Mouse (Mus musculus) activated CD4-positive, CD25-positive, alpha-beta regulatory T cell, adult 4 months (primary cell): ENCODE data around the gene Adgrf3. TPM values are rescaled to one million over a fixed set of nuclear protein-coding genes. Genes with fewer than 3 reads are reported as not detected.
"Not testable (repeated sequence)": the region's sequence is repeated elsewhere in the genome, so short reads cannot be mapped to it uniquely, and the experiment has no call there.

ENCODE experiments used
- ATAC-seq: one replicate; pipeline ENCODE4 v1.8.0; 2017
- polyA plus RNA-seq, 2 experiments: library from polyadenylated mRNA; unstranded; fragments of 100-300 nt; shearing (Covaris generic); gene quantifications; one replicate each; pipeline ENCODE4 v1.2.1; 2017

The Adgrf3 gene
- not detected for polyA plus RNA-seq

- no peak for ATAC-seq
These were observed at the start of gene Adgrf3 for GRCm38 (mm10) chr5:30205493-30205892. TSS of gene Adgrf3 (minus strand) at chr5:30205722.

- ATAC-seq, result no peak
These were observed 42.1 kb upstream of the Adgrf3 start for GRCm38 (mm10) chr5:30247666-30248065.

DNA sequence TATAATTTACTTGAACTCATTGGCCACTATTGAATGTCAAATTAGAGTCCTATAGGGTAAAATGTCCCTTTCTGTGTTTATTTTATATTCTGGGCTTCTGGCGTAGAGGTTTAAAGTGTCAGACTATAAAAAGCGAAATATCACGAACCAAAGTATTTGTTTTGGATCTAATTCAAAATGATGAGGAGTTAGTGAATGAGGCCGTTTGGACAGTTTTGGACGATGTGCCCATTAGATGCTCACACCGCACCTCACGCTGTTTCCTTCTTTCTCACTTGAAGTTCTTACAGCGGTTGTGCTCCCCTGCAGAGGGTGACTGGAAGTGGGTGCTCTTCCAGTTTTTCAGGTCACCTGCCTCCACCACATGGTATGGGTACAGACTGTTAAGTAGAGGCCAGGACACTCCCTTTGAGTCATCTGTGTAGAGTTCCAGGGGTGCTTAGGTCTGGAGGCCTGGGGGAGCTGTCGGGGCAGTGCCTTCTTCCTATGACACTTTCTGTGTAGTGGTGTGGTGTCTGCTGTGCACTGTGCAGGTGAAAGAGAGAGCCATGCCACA is 40.4 kb upstream of the Adgrf3 start:
- no peak for ATAC-seq

DNA sequence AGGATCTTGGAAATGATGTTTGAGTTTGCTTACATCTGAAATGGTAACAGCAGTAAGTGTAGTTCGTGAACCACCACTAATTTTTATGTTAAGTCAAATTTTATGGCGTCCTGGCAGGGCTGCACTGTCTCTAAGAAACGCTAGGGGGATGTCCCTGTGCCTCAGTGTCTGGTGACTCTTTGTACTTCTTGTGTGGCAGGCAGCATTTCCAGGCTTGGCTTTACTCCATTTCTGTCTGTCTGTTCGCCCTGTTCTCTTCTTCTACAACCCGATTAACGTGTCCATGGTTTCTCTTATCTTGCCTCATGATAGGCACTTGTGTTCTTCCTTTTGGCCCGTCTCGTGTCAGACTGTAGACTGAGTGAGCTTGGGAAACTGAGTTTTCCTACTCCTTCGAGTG is 38.2 kb upstream of the Adgrf3 start:
- peak; percentile 61 for ATAC-seq

- no peak for ATAC-seq
These were observed 36.9 kb upstream of the Adgrf3 start for GRCm38 (mm10) chr5:30242410-30242809.

DNA sequence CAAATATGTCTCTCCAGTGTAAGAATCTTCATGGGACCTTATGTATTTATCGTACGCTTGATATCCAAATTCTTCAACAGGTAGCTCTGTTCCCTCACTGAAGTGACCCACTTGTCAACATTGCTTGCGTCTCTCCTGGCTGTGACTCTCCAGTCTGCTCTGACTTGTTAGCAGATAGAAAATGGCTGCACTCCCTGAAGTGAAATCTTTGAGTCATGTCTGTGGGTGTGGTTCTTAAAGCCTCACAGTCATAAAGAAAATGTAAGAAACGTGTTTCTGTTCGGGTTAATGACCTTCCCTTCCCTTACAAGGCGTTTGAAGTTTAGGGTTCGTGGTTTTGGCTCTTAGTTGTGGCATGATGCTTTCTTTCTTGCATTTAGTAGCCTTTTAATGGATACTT is 35.0 kb upstream of the Adgrf3 start:
- peak; percentile 82 for ATAC-seq

DNA sequence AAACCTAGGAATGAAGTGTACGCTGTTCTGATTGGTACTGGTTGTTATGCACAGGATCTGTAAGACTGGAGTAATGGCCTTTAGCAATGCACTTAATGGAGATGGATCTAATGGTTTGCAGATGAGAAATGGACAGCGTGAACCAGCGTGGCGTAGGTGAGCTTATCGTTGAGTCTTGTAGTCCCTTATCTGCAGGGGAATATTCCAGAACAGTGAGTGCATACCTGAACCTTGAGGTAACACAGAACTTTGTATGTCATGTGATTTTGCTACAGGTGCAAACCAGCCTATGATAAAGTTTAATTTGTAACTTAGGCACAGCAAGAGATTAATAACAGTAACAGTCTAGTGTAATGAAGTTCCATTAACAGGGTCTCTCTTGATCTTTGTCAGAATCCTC is 33.0 kb upstream of the Adgrf3 start:
- no peak for ATAC-seq

DNA sequence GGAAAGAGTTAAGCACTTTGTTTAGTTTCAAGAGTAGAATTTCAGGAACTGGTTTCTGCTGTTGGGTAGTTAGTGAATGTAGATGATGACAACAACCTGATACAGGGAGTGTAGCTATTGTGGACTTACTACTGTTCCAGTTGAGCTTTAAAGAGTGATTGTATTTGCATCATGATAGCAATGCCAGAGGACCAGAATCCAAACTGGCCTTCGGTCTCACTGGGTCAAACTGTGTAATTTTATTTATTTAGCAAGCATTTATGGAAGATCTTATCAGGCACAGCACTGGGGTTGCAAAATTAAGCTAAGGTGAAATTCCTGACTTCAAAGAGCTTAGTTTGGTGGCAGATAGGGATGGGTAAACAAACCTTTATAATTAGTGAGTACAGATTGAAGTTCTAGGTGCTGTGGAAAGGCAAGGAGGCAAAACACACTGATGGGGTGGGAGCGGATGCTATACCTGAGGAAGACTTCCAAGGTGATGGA is 30.2 kb upstream of the Adgrf3 start:
- no peak for ATAC-seq

GRCm38 (mm10) chr5:30233979-30234378 is 28.5 kb upstream of the Adgrf3 start:
- ATAC-seq, result no peak

- no peak for ATAC-seq
These were observed 27.5 kb upstream of the Adgrf3 start for GRCm38 (mm10) chr5:30233042-30233441.

GRCm38 (mm10) chr5:30232271-30232971 is 26.9 kb upstream of the Adgrf3 start, which contains the start of gene Selenoi:
TSS of gene Selenoi (plus strand) at chr5:30232581.
- ATAC-seq, result peak; percentile 98

DNA sequence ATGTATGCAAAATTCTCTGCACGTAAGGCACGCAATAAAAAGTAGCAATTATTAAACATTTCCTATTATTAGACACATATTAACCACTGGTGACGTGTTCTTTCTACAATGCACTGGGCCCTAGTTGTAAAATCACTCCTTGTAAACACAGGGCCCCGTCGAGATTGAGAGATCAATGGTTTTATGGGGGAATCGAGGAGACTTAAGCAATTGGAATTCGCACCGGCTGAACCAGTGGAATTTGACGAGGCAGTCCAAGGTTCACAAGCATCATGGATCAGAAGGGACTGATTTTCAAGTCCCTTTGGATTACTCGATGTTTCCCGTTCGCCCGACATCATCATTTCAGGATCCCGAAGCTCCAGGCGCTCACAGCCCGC is 26.4 kb upstream of the Adgrf3 start:
- no peak for ATAC-seq

DNA sequence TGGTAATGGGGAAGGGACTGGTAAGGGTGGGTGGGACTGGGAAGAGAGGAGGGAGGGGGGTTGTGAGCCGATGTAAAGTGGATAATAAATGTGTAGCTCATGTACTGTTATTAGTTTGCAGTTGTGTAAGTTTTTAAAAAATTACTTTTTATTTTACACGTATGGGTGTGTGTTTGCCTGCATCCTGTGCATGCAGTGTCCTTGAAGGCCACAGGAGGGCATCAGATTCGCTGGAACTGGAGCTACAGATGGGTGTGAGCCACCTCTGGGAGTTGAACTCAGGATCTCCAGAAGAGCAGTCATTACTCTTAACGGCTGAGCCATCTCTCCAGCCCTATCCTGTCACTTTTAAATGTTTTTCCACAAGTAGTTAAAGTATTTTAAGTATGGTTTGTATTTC is 25.4 kb upstream of the Adgrf3 start:
- no peak for ATAC-seq

GRCm38 (mm10) chr5:30222681-30223080 is 17.2 kb upstream of the Adgrf3 start:
- no peak for ATAC-seq

GRCm38 (mm10) chr5:30220666-30221065 is 15.1 kb upstream of the Adgrf3 start:
- ATAC-seq, result no peak

GRCm38 (mm10) chr5:30219715-30220114 is 14.2 kb upstream of the Adgrf3 start:
- no peak for ATAC-seq

DNA sequence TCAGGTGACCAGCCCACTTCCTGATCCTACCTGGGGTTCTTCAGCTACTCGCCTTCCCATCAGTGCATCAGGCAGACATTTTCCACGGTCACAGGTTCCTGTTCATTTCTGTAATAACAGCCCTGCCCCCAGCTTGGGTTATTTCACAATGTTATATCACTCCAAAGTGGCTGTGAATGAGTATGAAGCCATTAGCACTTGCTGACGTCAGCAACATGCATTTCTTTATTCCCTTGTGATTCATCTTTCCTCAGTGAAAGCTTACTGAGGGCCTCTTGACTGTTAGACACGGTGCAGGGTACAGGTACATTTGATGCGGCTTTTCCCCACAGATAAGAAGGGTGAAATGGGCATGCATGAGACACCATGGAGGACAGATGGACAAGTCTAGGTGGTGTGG is 10.4 kb upstream of the Adgrf3 start:
- no peak for ATAC-seq

DNA sequence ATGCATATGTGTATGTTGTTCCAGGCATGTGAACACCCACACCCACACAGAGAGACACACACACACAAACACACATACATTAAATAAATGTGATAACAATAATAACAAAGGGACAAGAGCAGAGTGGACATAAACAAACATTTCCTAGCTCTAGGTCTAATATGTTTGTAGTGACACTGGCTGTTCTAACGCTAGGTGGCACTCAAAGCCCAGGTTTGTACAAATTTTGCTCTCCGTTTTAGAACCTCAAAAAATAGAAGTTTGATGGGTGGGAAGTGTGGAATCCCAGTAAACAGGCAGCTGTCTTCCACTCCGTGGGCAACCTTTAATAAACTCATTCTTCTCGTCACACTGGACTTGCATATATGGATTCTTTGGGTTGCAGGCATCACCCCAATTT is 9.4 kb upstream of the Adgrf3 start:
- no peak for ATAC-seq

- not testable (repeated sequence) for ATAC-seq
These were observed 5.2 kb upstream of the Adgrf3 start for GRCm38 (mm10) chr5:30210758-30211157.

DNA sequence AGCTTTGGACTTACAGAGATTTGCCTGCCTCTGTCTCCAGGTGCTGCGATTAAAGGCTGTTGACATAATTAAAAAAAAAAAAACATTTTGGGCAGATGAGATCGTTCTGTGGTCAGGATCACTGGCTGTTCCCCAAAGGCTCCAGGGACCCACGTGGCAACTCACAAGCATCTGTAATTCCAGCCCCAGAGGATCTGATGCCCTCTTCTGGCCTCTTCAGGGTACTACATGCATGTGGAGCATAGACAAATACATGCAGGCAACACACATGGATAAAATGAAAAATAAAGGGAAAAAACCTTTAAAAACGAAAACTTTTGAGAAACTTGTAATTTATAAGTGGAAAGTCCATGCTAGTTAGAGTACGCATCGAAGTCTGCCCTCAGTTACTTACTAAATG is 1.8 kb upstream of the Adgrf3 start:
- no peak for ATAC-seq

GRCm38 (mm10) chr5:30205034-30205433 is 488 bp downstream of the Adgrf3 start:
- no peak for ATAC-seq

DNA sequence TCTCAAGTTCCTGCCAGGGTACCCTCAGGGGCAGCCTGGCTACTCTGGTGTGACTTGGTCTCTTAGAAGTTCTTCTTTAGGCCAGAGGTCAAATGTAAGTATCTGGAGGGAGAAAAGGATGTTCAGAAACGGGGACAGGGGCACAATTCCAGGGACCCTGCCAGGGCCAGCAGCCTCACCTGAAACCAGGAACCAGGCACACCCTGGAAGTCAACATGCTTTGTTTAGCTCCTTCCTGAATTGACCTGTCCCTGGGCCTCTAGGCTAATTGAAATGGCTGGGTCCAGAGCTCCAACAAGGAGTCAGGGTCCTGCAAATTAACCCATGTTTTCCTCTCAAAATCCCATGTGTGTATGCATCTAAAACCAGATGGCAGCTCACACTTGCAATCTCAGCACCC is 1.1 kb downstream of the Adgrf3 start:
- ATAC-seq, result no peak

GRCm38 (mm10) chr5:30203216-30203885 is 2.2 kb downstream of the Adgrf3 start:
- no peak for ATAC-seq

DNA sequence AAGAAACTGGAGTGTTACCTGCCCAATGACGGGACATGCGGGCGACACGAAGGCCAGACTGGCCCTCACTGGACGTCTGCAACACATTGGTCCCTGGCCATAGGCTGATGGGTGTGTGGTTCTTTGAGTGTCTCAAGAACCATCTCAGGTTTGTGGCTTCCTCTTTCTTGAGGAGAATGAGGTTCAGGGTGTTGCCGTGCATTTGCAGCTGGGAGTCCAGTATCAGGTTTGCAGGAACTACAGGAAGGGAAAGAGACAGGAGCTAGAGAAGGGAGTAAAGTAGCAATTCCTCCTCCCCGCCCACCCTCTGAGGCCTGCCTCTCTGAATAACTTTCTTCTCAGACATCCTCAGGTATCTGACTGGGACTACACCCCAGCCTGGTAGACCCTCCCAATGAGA is 3.3 kb downstream of the Adgrf3 start:
- no peak for ATAC-seq
